8 mouse cellular contexts compared by ENCODE assay signal in genomic region chr9:108568511-108568921, GRCm38 (mm10). TPM values are rescaled to one million over a fixed set of nuclear protein-coding genes. Genes with fewer than 3 reads are reported as not detected.
DNase-seq lines count a peak whose midpoint lies in the region; ATAC-seq and TF ChIP-seq lines count a peak whose summit lies in the region.

No protein-coding gene starts in this region.

- H3K4me2 ChIP-seq in kidney, embryonic 15.5 days, result peak overlapping the region; percentile 91
- H3K4me2 ChIP-seq in hindbrain, embryonic 15.5 days, result peak overlapping the region; percentile 93
- H3K4me2 ChIP-seq in midbrain, postnatal 0 days (ENCODE audit: low read depth, low read length, poor library complexity, severe bottlenecking), result peak overlapping the region; percentile 99

- H3K4me1 ChIP-seq in kidney, embryonic 15.5 days, result peaks cover 46% of the 10 kb centered on the region
- peaks cover 59% of the 10 kb centered on the region for H3K4me1 ChIP-seq in embryonic facial prominence, embryonic 10.5 days
- H3K4me1 ChIP-seq in hindbrain, embryonic 15.5 days (replicated peaks), result peaks cover 44% of the 10 kb centered on the region
- peaks cover 15% of the 10 kb centered on the region; the same call in 1 of the 2 replicates for H3K4me1 ChIP-seq in midbrain, postnatal 0 days (ENCODE audit: insufficient read depth, low read length)

- 77% methylated on average over 17 of the region's 17 CpGs for WGBS in kidney, embryonic 15.5 days
- 76% methylated on average over 17 of the region's 17 CpGs for whole genome bisulfite sequencing in embryonic facial prominence, embryonic 10.5 days
- WGBS in hindbrain, embryonic 15.5 days, result 83% methylated on average over 17 of the region's 17 CpGs
- WGBS in midbrain, postnatal 0 days, result 77% methylated on average over 17 of the region's 17 CpGs

- no peak for TF ChIP-seq CTCF in midbrain, postnatal 0 days (IDR thresholded peaks at IDR 0.05)

- no peak for ATAC-seq in kidney, embryonic 15.5 days (replicated peaks; ENCODE audit: low FRiP score)
- no peak for ATAC-seq in hindbrain, embryonic 15.5 days (ENCODE audit: low FRiP score, low read depth)
- no peak for ATAC-seq in midbrain, postnatal 0 days (ENCODE audit: low FRiP score)

- no peak for DNase-seq in kidney, postnatal 36 days
- no peak for DNase-seq in embryonic facial prominence, embryonic 10.5 days (ENCODE audit: low spot score)
- no peak for DNase-seq in midbrain, postnatal 0 days (ENCODE audit: low spot score)
- DNase-seq in left cerebral cortex, postnatal 10 days (ENCODE audit: extremely low spot score in 1 of 2, low spot score in 2 of 2), result no peak
- DNase-seq in adrenal gland, postnatal 4 days (ENCODE audit: low spot score in 2 of 2), result no peak
- DNase-seq in right cerebral cortex, adult 2 months (ENCODE audit: low spot score in 2 of 2), result no peak

- no peaks in the 10 kb centered on the region for H3K27me3 ChIP-seq in kidney, embryonic 15.5 days
- no peaks in the 10 kb centered on the region for H3K27me3 ChIP-seq in embryonic facial prominence, embryonic 10.5 days (replicated peaks; ENCODE audit: low read depth, poor library complexity, severe bottlenecking)
- H3K27me3 ChIP-seq in hindbrain, embryonic 15.5 days, result no peaks in the 10 kb centered on the region
- no peaks in the 10 kb centered on the region for H3K27me3 ChIP-seq in midbrain, postnatal 0 days (ENCODE audit: insufficient read depth, low read length)

- peak overlapping the region; percentile 94 for H3K27ac ChIP-seq in kidney, embryonic 15.5 days
- peak overlapping the region; percentile 91; the same call in 1 of the 2 replicates for H3K27ac ChIP-seq in embryonic facial prominence, embryonic 10.5 days (replicated peaks)
- H3K27ac ChIP-seq in hindbrain, embryonic 15.5 days (replicated peaks), result no peak overlapping the region
- H3K27ac ChIP-seq in midbrain, postnatal 0 days (ENCODE audit: low read depth, low read length), result no peak overlapping the region; the same call in 1 of the 2 replicates

- H3K9me3 ChIP-seq in kidney, embryonic 15.5 days (replicated peaks), result no peaks in the 10 kb centered on the region
- no peaks in the 10 kb centered on the region for H3K9me3 ChIP-seq in embryonic facial prominence, embryonic 10.5 days
- no peaks in the 10 kb centered on the region for H3K9me3 ChIP-seq in hindbrain, embryonic 15.5 days
- H3K9me3 ChIP-seq in midbrain, postnatal 0 days (ENCODE audit: low read length), result no peaks in the 10 kb centered on the region

- H3K4me3 ChIP-seq in kidney, embryonic 15.5 days (replicated peaks), result peak overlapping the region; percentile 64
- H3K4me3 ChIP-seq in embryonic facial prominence, embryonic 10.5 days, result peak overlapping the region; percentile 69
- H3K4me3 ChIP-seq in hindbrain, embryonic 15.5 days, result peak overlapping the region; percentile 69; the same call in 1 of the 2 replicates
- peak overlapping the region; percentile 70; the same call in 1 of the 2 replicates for H3K4me3 ChIP-seq in midbrain, postnatal 0 days (ENCODE audit: low read depth, low read length)

- intact Hi-C loops in left cerebral cortex, postnatal 10 days (cut with DNase I), result no loop called here

- no peak overlapping the region for H3K9ac ChIP-seq in kidney, embryonic 15.5 days
- H3K9ac ChIP-seq in hindbrain, embryonic 15.5 days, result no peak overlapping the region; the same call in 1 of the 2 replicates
- no peak overlapping the region for H3K9ac ChIP-seq in midbrain, postnatal 0 days (replicated peaks; ENCODE audit: low read length, poor library complexity, severe bottlenecking)

- peaks cover 55% of the 10 kb centered on the region for H3K36me3 ChIP-seq in kidney, embryonic 15.5 days
- peaks cover 61% of the 10 kb centered on the region for H3K36me3 ChIP-seq in embryonic facial prominence, embryonic 10.5 days (replicated peaks)
- H3K36me3 ChIP-seq in hindbrain, embryonic 15.5 days, result peaks cover 41% of the 10 kb centered on the region
- H3K36me3 ChIP-seq in midbrain, postnatal 0 days (ENCODE audit: insufficient read depth, low read length), result peaks cover 47% of the 10 kb centered on the region

RNA-seq across cellular contexts. Expression of gene Dalrd3, which starts 1.2 kb away (rescaled TPM):
- polyA plus RNA-seq in kidney, embryonic 15.5 days (2015; fragmentation: Nextera tagmentation; extraction: Ambion mirVana), result 155 and 180 TPM in 2 replicates
- polyA plus RNA-seq in embryonic facial prominence, embryonic 10.5 days (2016; fragmentation: Nextera tagmentation; extraction: Ambion mirVana), result 191 and 200 TPM in 2 replicates
- polyA plus RNA-seq in hindbrain, embryonic 15.5 days (2015; fragmentation: Nextera tagmentation; extraction: Ambion mirVana), result 304 and 323 TPM in 2 replicates
- total RNA-seq in midbrain, postnatal 0 days (2014; rRNA removed), result 98.3 and 119 TPM in 2 replicates
- polyA plus RNA-seq in midbrain, postnatal 0 days (2015; fragmentation: Nextera tagmentation; extraction: Ambion mirVana), result 310 and 313 TPM in 2 replicates
- total RNA-seq in left cerebral cortex, postnatal 10 days (2021), result 10 to 100 TPM; 70.9 to 76.1 TPM
- total RNA-seq in adrenal gland, postnatal 4 days (2021), result 10 to 100 TPM; 60.3 to 74.2 TPM

RNA-seq across cellular contexts. Expression of gene Ndufaf3, which starts 1.3 kb away (rescaled TPM):
- polyA plus RNA-seq in kidney, embryonic 15.5 days (2015; fragmentation: Nextera tagmentation; extraction: Ambion mirVana), result 41.5 and 43.1 TPM in 2 replicates
- 42.4 and 44.1 TPM in 2 replicates for polyA plus RNA-seq in embryonic facial prominence, embryonic 10.5 days (2016; fragmentation: Nextera tagmentation; extraction: Ambion mirVana)
- 73.4 and 78.5 TPM in 2 replicates for polyA plus RNA-seq in hindbrain, embryonic 15.5 days (2015; fragmentation: Nextera tagmentation; extraction: Ambion mirVana)
- total RNA-seq in midbrain, postnatal 0 days (2014; rRNA removed), result 56.9 and 62.9 TPM in 2 replicates
- polyA plus RNA-seq in midbrain, postnatal 0 days (2015; fragmentation: Nextera tagmentation; extraction: Ambion mirVana), result 93.1 and 93.8 TPM in 2 replicates
- total RNA-seq in left cerebral cortex, postnatal 10 days (2021), result 10 to 100 TPM; 53.3 to 57.0 TPM
- 10 to 100 TPM; 55.8 to 58.7 TPM for total RNA-seq in adrenal gland, postnatal 4 days (2021)

RNA-seq across cellular contexts. Expression of gene Impdh2, which starts 8.4 kb away (rescaled TPM):
- 187 and 198 TPM in 2 replicates for polyA plus RNA-seq in kidney, embryonic 15.5 days (2015; fragmentation: Nextera tagmentation; extraction: Ambion mirVana)
- 235 and 254 TPM in 2 replicates for polyA plus RNA-seq in embryonic facial prominence, embryonic 10.5 days (2016; fragmentation: Nextera tagmentation; extraction: Ambion mirVana)
- 109 and 111 TPM in 2 replicates for polyA plus RNA-seq in hindbrain, embryonic 15.5 days (2015; fragmentation: Nextera tagmentation; extraction: Ambion mirVana)
- 81.3 and 81.7 TPM in 2 replicates for total RNA-seq in midbrain, postnatal 0 days (2014; rRNA removed)
- 93.7 and 96.6 TPM in 2 replicates for polyA plus RNA-seq in midbrain, postnatal 0 days (2015; fragmentation: Nextera tagmentation; extraction: Ambion mirVana)
- total RNA-seq in left cerebral cortex, postnatal 10 days (2021), result 10 to 100 TPM; 64.3 to 68.3 TPM
- total RNA-seq in adrenal gland, postnatal 4 days (2021), result 100 to 1,000 TPM; 105 to 106 TPM

RNA-seq across cellular contexts. Expression of gene Wdr6, which starts 10.0 kb away (rescaled TPM):
- 123 and 139 TPM in 2 replicates for polyA plus RNA-seq in kidney, embryonic 15.5 days (2015; fragmentation: Nextera tagmentation; extraction: Ambion mirVana)
- polyA plus RNA-seq in embryonic facial prominence, embryonic 10.5 days (2016; fragmentation: Nextera tagmentation; extraction: Ambion mirVana), result 200 and 215 TPM in 2 replicates
- polyA plus RNA-seq in hindbrain, embryonic 15.5 days (2015; fragmentation: Nextera tagmentation; extraction: Ambion mirVana), result 308 and 313 TPM in 2 replicates
- total RNA-seq in midbrain, postnatal 0 days (2014; rRNA removed), result 610 and 628 TPM in 2 replicates
- 378 and 391 TPM in 2 replicates for polyA plus RNA-seq in midbrain, postnatal 0 days (2015; fragmentation: Nextera tagmentation; extraction: Ambion mirVana)
- total RNA-seq in left cerebral cortex, postnatal 10 days (2021), result 100 to 1,000 TPM; 282 TPM
- 100 to 1,000 TPM; 150 to 157 TPM for total RNA-seq in adrenal gland, postnatal 4 days (2021)

RNA-seq across cellular contexts. Expression of gene P4htm, which starts 29.0 kb away (rescaled TPM):
- polyA plus RNA-seq in kidney, embryonic 15.5 days (2015; fragmentation: Nextera tagmentation; extraction: Ambion mirVana), result 9.1 and 11.7 TPM in 2 replicates
- 7.0 and 7.2 TPM in 2 replicates for polyA plus RNA-seq in embryonic facial prominence, embryonic 10.5 days (2016; fragmentation: Nextera tagmentation; extraction: Ambion mirVana)
- 34.9 and 35.1 TPM in 2 replicates for polyA plus RNA-seq in hindbrain, embryonic 15.5 days (2015; fragmentation: Nextera tagmentation; extraction: Ambion mirVana)
- 51.7 and 65.8 TPM in 2 replicates for total RNA-seq in midbrain, postnatal 0 days (2014; rRNA removed)
- 48.7 and 53.5 TPM in 2 replicates for polyA plus RNA-seq in midbrain, postnatal 0 days (2015; fragmentation: Nextera tagmentation; extraction: Ambion mirVana)
- total RNA-seq in left cerebral cortex, postnatal 10 days (2021), result 10 to 100 TPM; 47.8 to 52.2 TPM
- 10 to 100 TPM; 13.4 to 16.2 TPM for total RNA-seq in adrenal gland, postnatal 4 days (2021)

Comparison
In these comparisons a context has a peak if more than half of its experiments do, and no peak if none do; other contexts are left out.
1. H3K27ac ChIP-seq: peak in kidney, embryonic 15.5 days (single experiment) and embryonic facial prominence, embryonic 10.5 days (single experiment); none in hindbrain, embryonic 15.5 days (single experiment) and midbrain, postnatal 0 days (single experiment).
2. Peak in every context shown above with its lines, with median percentiles within 50 percentile points of each other: H3K4me2 ChIP-seq and H3K4me3 ChIP-seq.